Mouse (Mus musculus): ENCODE measurements around the gene Sigirr. TPM values are rescaled to one million over a fixed set of nuclear protein-coding genes. Genes with fewer than 3 reads are reported as not detected.

Sigirr gene
- polyA plus RNA-seq, 1 experiment from 2014 or later: 1.8 TPM

DNA sequence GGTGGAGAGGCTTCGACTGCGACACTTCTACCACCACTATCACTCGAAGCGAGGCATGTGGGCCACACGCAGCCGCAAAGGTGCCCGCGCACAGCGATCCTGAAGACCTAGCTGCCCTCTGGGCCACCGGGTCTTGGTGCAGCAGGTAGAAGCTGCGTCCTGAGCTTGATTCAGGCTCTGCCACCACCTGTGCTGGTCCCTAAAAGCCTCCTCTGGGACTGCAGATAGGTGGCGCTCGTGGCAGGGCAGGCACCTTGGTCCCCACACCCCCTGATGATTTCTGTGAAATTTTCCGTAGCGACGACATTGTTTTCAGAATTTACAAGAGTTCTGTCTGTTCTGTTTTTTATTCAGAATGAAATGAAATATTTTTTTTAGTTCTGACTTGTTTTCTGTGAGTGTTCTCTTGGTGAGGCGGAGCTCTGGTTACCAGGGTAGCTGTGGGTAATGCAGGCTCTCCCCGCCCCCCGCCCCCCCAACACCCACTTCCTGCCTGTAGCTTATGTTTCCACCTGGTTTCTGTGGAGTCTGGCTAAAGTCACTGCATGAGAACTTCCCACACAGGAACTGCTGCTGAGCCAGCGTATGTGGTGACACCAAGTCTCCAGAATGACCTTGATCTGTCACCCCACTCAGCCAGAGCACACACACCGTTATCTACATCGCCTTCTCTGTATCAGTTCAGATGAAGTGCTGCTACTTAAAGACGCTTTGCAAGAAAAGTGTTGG lies 28.2 kb downstream of the Sigirr start:
- no peak overlapping the region for H3K4me2 ChIP-seq (ENCODE audit: low read depth, low read length, severe bottlenecking)
- H3K4me1 ChIP-seq (replicated peaks; ENCODE audit: control insufficient read depth, insufficient read depth, low read length): 0 out of 2 replicates have a peak, but pooled peaks cover 3% of the 10 kb centered on the region
- no peak for ATAC-seq (replicated peaks; ENCODE audit: low FRiP score)
- H3K27me3 ChIP-seq (ENCODE audit: control insufficient read depth, insufficient read depth, low read length): peaks cover 10% of the 10 kb centered on the region; the same call in 1 of the 2 replicates
- H3K27ac ChIP-seq (ENCODE audit: low read depth, low read length): no peak overlapping the region
- no peak overlapping the region for H3K4me3 ChIP-seq (ENCODE audit: low read depth, low read length)
- peak; percentile 65 for DNase-seq (ENCODE audit: low spot score)
- no peak overlapping the region for H3K9ac ChIP-seq (ENCODE audit: low read length)
- no peaks in the 10 kb centered on the region for H3K9me3 ChIP-seq (ENCODE audit: control insufficient read depth, low read length)
- WGBS: 39% methylated on average over 23 of the region's 23 CpGs
- H3K36me3 ChIP-seq (ENCODE audit: control insufficient read depth, insufficient read depth, low read length): 0 out of 2 replicates have a peak, but pooled peaks cover 2% of the 10 kb centered on the region

- WGBS: 1% methylated on average over 51 of the region's 51 CpGs
- DNase-seq (ENCODE audit: low spot score) (peak; percentile 89), ATAC-seq (replicated peaks; ENCODE audit: low FRiP score) (peak; percentile 54)
- Histone ChIP-seq H3K36me3 (ENCODE audit: control insufficient read depth, insufficient read depth, low read length) (peaks cover 2% of the 10 kb centered on the region; the same call in 1 of the 2 replicates), H3K27me3 (ENCODE audit: control insufficient read depth, insufficient read depth, low read length) (peaks cover 10% of the 10 kb centered on the region; the same call in 1 of the 2 replicates), H3K4me3 (ENCODE audit: low read depth, low read length) (peak overlapping the region; percentile 27), H3K4me1 (replicated peaks; ENCODE audit: control insufficient read depth, insufficient read depth, low read length) (0 out of 2 replicates have a peak, but pooled peaks cover 3% of the 10 kb centered on the region), H3K9me3 (ENCODE audit: control insufficient read depth, low read length) (no peaks in the 10 kb centered on the region), H3K4me2 (ENCODE audit: low read depth, low read length, severe bottlenecking) (peak overlapping the region; percentile 59), H3K9ac (ENCODE audit: low read length) (peak overlapping the region; percentile 43), H3K27ac (ENCODE audit: low read depth, low read length) (no peak overlapping the region)
Measured at GRCm38 (mm10) chr7:141070058-141070862, 30.1 kb downstream of the Sigirr start.

DNA sequence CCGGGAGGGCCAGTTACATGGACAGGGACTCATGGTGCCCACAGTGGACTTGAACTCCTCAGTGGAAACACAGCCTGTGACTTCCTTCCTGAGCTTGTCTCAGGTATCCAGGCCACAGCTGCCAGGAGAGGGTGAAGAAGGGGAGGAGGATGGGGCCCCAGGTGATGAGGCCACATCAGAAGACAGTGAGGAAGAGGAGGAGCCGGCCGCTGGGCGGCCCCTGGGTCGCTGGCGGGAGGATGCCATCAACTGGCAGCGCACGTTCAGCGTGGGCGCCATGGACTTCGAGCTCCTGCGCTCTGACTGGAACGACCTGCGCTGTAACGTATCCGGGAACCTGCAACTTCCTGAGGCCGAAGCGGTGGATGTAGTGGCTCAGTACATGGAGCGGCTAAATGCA lies 32.0 kb downstream of the Sigirr start:
- H3K4me3 ChIP-seq (ENCODE audit: low read depth, low read length): no peak overlapping the region
- H3K9me3 ChIP-seq (ENCODE audit: control insufficient read depth, low read length): no peaks in the 10 kb centered on the region
- H3K9ac ChIP-seq (ENCODE audit: low read length): no peak overlapping the region
- 0 out of 2 replicates have a peak, but pooled peaks cover 3% of the 10 kb centered on the region for H3K4me1 ChIP-seq (replicated peaks; ENCODE audit: control insufficient read depth, insufficient read depth, low read length)
- H3K27ac ChIP-seq (ENCODE audit: low read depth, low read length): no peak overlapping the region
- H3K36me3 ChIP-seq (ENCODE audit: control insufficient read depth, insufficient read depth, low read length): peaks cover 10% of the 10 kb centered on the region; the same call in 1 of the 2 replicates
- DNase-seq (ENCODE audit: low spot score) (no peak), ATAC-seq (replicated peaks; ENCODE audit: low FRiP score) (no peak)
- no peak overlapping the region for H3K4me2 ChIP-seq (ENCODE audit: low read depth, low read length, severe bottlenecking)
- WGBS: 84% methylated on average over 19 of the region's 19 CpGs
- peaks cover 10% of the 10 kb centered on the region; the same call in 1 of the 2 replicates for H3K27me3 ChIP-seq (ENCODE audit: control insufficient read depth, insufficient read depth, low read length)

GRCm38 (mm10) chr7:141064576-141064975 lies 35.8 kb downstream of the Sigirr start:
- 96% methylated on average over 7 of the region's 7 CpGs for WGBS
- Histone ChIP-seq H3K4me3 (ENCODE audit: low read depth, low read length) (no peak overlapping the region), H3K36me3 (ENCODE audit: control insufficient read depth, insufficient read depth, low read length) (peaks cover 10% of the 10 kb centered on the region; the same call in 1 of the 2 replicates), H3K9ac (ENCODE audit: low read length) (no peak overlapping the region), H3K27ac (ENCODE audit: low read depth, low read length) (no peak overlapping the region), H3K9me3 (ENCODE audit: control insufficient read depth, low read length) (no peaks in the 10 kb centered on the region), H3K4me1 (replicated peaks; ENCODE audit: control insufficient read depth, insufficient read depth, low read length) (peaks cover 10% of the 10 kb centered on the region; the same call in 1 of the 2 replicates), H3K27me3 (ENCODE audit: control insufficient read depth, insufficient read depth, low read length) (no peaks in the 10 kb centered on the region; the same call in 1 of the 2 replicates), H3K4me2 (ENCODE audit: low read depth, low read length, severe bottlenecking) (no peak overlapping the region)
- DNase-seq (ENCODE audit: low spot score): no peak
- no peak for ATAC-seq (replicated peaks; ENCODE audit: low FRiP score)

DNA sequence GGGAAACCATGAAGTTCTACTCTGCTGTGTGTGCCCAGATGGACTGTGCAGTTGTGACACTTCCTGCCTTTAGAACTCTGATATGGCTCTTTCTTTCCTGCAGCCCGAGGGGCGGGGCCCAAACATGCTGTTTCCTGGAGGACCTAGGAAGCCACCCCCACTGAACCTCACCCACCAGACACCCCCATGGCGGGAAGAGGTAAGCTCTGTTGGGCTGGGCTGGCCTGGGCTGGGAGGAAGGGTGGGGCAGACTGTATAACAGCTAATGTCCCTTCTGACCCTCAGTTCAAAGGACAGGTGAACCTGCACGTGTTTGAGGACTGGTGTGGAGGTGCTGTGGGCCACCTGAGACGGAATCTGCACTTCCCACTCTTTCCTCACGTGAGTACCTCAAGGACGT lies 36.2 kb downstream of the Sigirr start:
- no peaks in the 10 kb centered on the region for H3K9me3 ChIP-seq (ENCODE audit: control insufficient read depth, low read length)
- no peak overlapping the region for H3K27ac ChIP-seq (ENCODE audit: low read depth, low read length)
- DNase-seq (ENCODE audit: low spot score) (no peak), ATAC-seq (replicated peaks; ENCODE audit: low FRiP score) (no peak)
- H3K9ac ChIP-seq (ENCODE audit: low read length): no peak overlapping the region
- H3K27me3 ChIP-seq (ENCODE audit: control insufficient read depth, insufficient read depth, low read length): no peaks in the 10 kb centered on the region; the same call in 1 of the 2 replicates
- WGBS: 91% methylated on average over 7 of the region's 7 CpGs
- no peak overlapping the region for H3K4me3 ChIP-seq (ENCODE audit: low read depth, low read length)
- H3K4me1 ChIP-seq (replicated peaks; ENCODE audit: control insufficient read depth, insufficient read depth, low read length): peaks cover 10% of the 10 kb centered on the region; the same call in 1 of the 2 replicates
- H3K36me3 ChIP-seq (ENCODE audit: control insufficient read depth, insufficient read depth, low read length): peaks cover 10% of the 10 kb centered on the region; the same call in 1 of the 2 replicates
- H3K4me2 ChIP-seq (ENCODE audit: low read depth, low read length, severe bottlenecking): no peak overlapping the region

- H3K4me2 ChIP-seq (ENCODE audit: low read depth, low read length, severe bottlenecking): no peak overlapping the region
- no peak for ATAC-seq (replicated peaks; ENCODE audit: low FRiP score)
- peaks cover 10% of the 10 kb centered on the region; the same call in 1 of the 2 replicates for H3K4me1 ChIP-seq (replicated peaks; ENCODE audit: control insufficient read depth, insufficient read depth, low read length)
- WGBS: 89% methylated on average over 3 of the region's 3 CpGs
- H3K27ac ChIP-seq (ENCODE audit: low read depth, low read length): no peak overlapping the region
- H3K9ac ChIP-seq (ENCODE audit: low read length): no peak overlapping the region
- H3K36me3 ChIP-seq (ENCODE audit: control insufficient read depth, insufficient read depth, low read length): peaks cover 10% of the 10 kb centered on the region; the same call in 1 of the 2 replicates
- no peaks in the 10 kb centered on the region for H3K9me3 ChIP-seq (ENCODE audit: control insufficient read depth, low read length)
- H3K27me3 ChIP-seq (ENCODE audit: control insufficient read depth, insufficient read depth, low read length): no peaks in the 10 kb centered on the region; the same call in 1 of the 2 replicates
- H3K4me3 ChIP-seq (ENCODE audit: low read depth, low read length): no peak overlapping the region
- DNase-seq (ENCODE audit: low spot score): no peak
Measured at GRCm38 (mm10) chr7:141063353-141063752, 37.0 kb downstream of the Sigirr start.

DNA sequence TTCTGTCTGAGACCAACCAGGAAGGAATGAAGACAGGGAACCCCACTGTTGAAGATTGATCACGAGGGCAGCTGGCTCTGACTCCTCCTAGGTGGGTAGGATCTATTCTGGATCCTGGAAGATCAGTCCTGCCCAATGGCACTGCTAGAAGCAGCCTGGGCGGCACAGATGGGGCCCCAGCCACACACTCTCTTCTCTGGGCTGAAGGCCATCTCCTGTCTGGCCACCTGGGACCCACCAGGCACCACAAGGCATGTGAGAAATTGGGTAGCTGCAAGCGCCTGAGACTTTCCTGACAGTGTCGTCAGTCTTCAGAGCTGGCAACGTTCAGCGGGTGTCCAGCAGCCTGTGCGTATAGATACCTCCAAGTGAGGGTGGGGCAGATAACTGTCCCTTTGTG lies 37.8 kb downstream of the Sigirr start:
- Histone ChIP-seq H3K9me3 (ENCODE audit: control insufficient read depth, low read length) (no peaks in the 10 kb centered on the region), H3K4me3 (ENCODE audit: low read depth, low read length) (no peak overlapping the region), H3K27me3 (ENCODE audit: control insufficient read depth, insufficient read depth, low read length) (no peaks in the 10 kb centered on the region; the same call in 1 of the 2 replicates), H3K9ac (ENCODE audit: low read length) (no peak overlapping the region), H3K36me3 (ENCODE audit: control insufficient read depth, insufficient read depth, low read length) (peaks cover 8% of the 10 kb centered on the region; the same call in 1 of the 2 replicates), H3K4me2 (ENCODE audit: low read depth, low read length, severe bottlenecking) (no peak overlapping the region), H3K27ac (ENCODE audit: low read depth, low read length) (no peak overlapping the region), H3K4me1 (replicated peaks; ENCODE audit: control insufficient read depth, insufficient read depth, low read length) (peaks cover 10% of the 10 kb centered on the region; the same call in 1 of the 2 replicates)
- ATAC-seq (replicated peaks; ENCODE audit: low FRiP score) (no peak), DNase-seq (ENCODE audit: low spot score) (no peak)
- WGBS: 92% methylated on average over 7 of the region's 7 CpGs

- Histone ChIP-seq H3K4me2 (ENCODE audit: low read depth, low read length, severe bottlenecking) (peak overlapping the region; percentile 93), H3K9ac (ENCODE audit: low read length) (peak overlapping the region; percentile 99), H3K9me3 (ENCODE audit: control insufficient read depth, low read length) (no peaks in the 10 kb centered on the region), H3K36me3 (ENCODE audit: control insufficient read depth, insufficient read depth, low read length) (peaks cover 8% of the 10 kb centered on the region; the same call in 1 of the 2 replicates), H3K4me3 (ENCODE audit: low read depth, low read length) (peak overlapping the region; percentile 82), H3K4me1 (replicated peaks; ENCODE audit: control insufficient read depth, insufficient read depth, low read length) (peaks cover 10% of the 10 kb centered on the region; the same call in 1 of the 2 replicates), H3K27ac (ENCODE audit: low read depth, low read length) (peak overlapping the region; percentile 64), H3K27me3 (ENCODE audit: control insufficient read depth, insufficient read depth, low read length) (no peaks in the 10 kb centered on the region; the same call in 1 of the 2 replicates)
- peak; percentile 79 for DNase-seq (ENCODE audit: low spot score)
- ATAC-seq (replicated peaks; ENCODE audit: low FRiP score): peak; percentile 69
- under 1% methylated on average over 37 of the region's 37 CpGs for WGBS
Measured at GRCm38 (mm10) chr7:141061269-141061692, 39.1 kb downstream of the Sigirr start.
